Mouse (Mus musculus) E14TG2a.4 (cell line): ENCODE data around the gene Tnfsf10.

Experiments
- CTCF ChIP-seq: conservative IDR thresholded peaks from 2 replicates; pipeline ENCODE4 v1.5.1; 2014; ENCODE audit warnings: low read length
- NANOG ChIP-seq: IDR thresholded peaks from 2 replicates; pipeline ENCODE4 v1.6.1; 2014; ENCODE audit warnings: borderline replicate concordance, low read length, mixed read lengths

GRCm38 (mm10) chr3:27302339-27303022 is 14.3 kb upstream of the Tnfsf10 start:
- TF ChIP-seq CTCF (no peak), NANOG (no peak)
